Mouse (Mus musculus): ENCODE data around the gene Disp1.

Gene Disp1

GRCm38 (mm10) chr1:183133440-183133839 lies 87.9 kb downstream of the Disp1 start:
- DNase-seq (ENCODE audit: low spot score): no peak

GRCm38 (mm10) chr1:183127246-183127645 lies 94.1 kb downstream of the Disp1 start:
- no peak for DNase-seq (ENCODE audit: low spot score)

GRCm38 (mm10) chr1:183123725-183124124 lies 97.6 kb downstream of the Disp1 start:
- no peak for DNase-seq (ENCODE audit: low spot score)

GRCm38 (mm10) chr1:183120341-183120923 lies 100.9 kb downstream of the Disp1 start:
- no peak for DNase-seq (ENCODE audit: low spot score)

- no peak for DNase-seq (ENCODE audit: low spot score)
These were observed 103.2 kb downstream of the Disp1 start for GRCm38 (mm10) chr1:183117827-183118825.

GRCm38 (mm10) chr1:183116946-183117826 lies 104.1 kb downstream of the Disp1 start:
- DNase-seq (ENCODE audit: low spot score): no peak

GRCm38 (mm10) chr1:183116441-183116840 lies 104.9 kb downstream of the Disp1 start:
- no peak for DNase-seq (ENCODE audit: low spot score)

- no peak for DNase-seq (ENCODE audit: low spot score)
These were observed 106.2 kb downstream of the Disp1 start for GRCm38 (mm10) chr1:183115076-183115475.

GRCm38 (mm10) chr1:183114554-183114953 lies 106.8 kb downstream of the Disp1 start:
- no peak for DNase-seq (ENCODE audit: low spot score)

- no peak for DNase-seq (ENCODE audit: low spot score)
These were observed 107.8 kb downstream of the Disp1 start for GRCm38 (mm10) chr1:183113546-183113945.

- no peak for DNase-seq (ENCODE audit: low spot score)
These were observed 113.8 kb downstream of the Disp1 start for GRCm38 (mm10) chr1:183107476-183107875.

- DNase-seq (ENCODE audit: low spot score): no peak
These were observed 116.6 kb downstream of the Disp1 start for GRCm38 (mm10) chr1:183104696-183105095.

GRCm38 (mm10) chr1:183102775-183103174 lies 118.5 kb downstream of the Disp1 start:
- DNase-seq (ENCODE audit: low spot score): no peak

- DNase-seq (ENCODE audit: low spot score): peak; percentile 71
These were observed 119.2 kb downstream of the Disp1 start for GRCm38 (mm10) chr1:183102153-183102552.

GRCm38 (mm10) chr1:183101371-183101770 lies 120.0 kb downstream of the Disp1 start:
- no peak for DNase-seq (ENCODE audit: low spot score)

GRCm38 (mm10) chr1:183100245-183100644 lies 121.1 kb downstream of the Disp1 start:
- no peak for DNase-seq (ENCODE audit: low spot score)

- no peak for DNase-seq (ENCODE audit: low spot score)
These were observed 121.6 kb downstream of the Disp1 start for GRCm38 (mm10) chr1:183099686-183100085.

GRCm38 (mm10) chr1:183097606-183098005 lies 123.7 kb downstream of the Disp1 start:
- DNase-seq (ENCODE audit: low spot score): no peak

- DNase-seq (ENCODE audit: low spot score): no peak
These were observed 125.8 kb downstream of the Disp1 start for GRCm38 (mm10) chr1:183095454-183096088.

GRCm38 (mm10) chr1:183092296-183092695 lies 129.0 kb downstream of the Disp1 start:
- DNase-seq (ENCODE audit: low spot score): no peak

GRCm38 (mm10) chr1:183091203-183091602 lies 130.1 kb downstream of the Disp1 start:
- DNase-seq (ENCODE audit: low spot score): no peak

- no peak for DNase-seq (ENCODE audit: low spot score)
These were observed 132.7 kb downstream of the Disp1 start for GRCm38 (mm10) chr1:183088661-183089060.

All from embryo, embryonic 10 days (tissue).